Mouse (Mus musculus) inflammation-experienced regulatory T-cells, adult 6 months (primary cell): ENCODE data around the gene Metap1. TPM values are rescaled to one million over a fixed set of nuclear protein-coding genes. Genes with fewer than 3 reads are reported as not detected.
"Not testable (repeated sequence)": the region's sequence is repeated elsewhere in the genome, so short reads cannot be mapped to it uniquely, and the experiment has no call there.

Experiments
- ATAC-seq: one replicate; pipeline ENCODE4 v1.8.0; 2017
- polyA plus RNA-seq, 3 experiments: library from polyadenylated mRNA; unstranded; fragments of 100-300 nt; shearing (Covaris generic); gene quantifications; one replicate each; pipeline ENCODE4 v1.2.1; 2017

Gene Metap1
- polyA plus RNA-seq, 3 experiments from 2014 or later: 30.5 to 37.9 (median 35.2) TPM

DNA sequence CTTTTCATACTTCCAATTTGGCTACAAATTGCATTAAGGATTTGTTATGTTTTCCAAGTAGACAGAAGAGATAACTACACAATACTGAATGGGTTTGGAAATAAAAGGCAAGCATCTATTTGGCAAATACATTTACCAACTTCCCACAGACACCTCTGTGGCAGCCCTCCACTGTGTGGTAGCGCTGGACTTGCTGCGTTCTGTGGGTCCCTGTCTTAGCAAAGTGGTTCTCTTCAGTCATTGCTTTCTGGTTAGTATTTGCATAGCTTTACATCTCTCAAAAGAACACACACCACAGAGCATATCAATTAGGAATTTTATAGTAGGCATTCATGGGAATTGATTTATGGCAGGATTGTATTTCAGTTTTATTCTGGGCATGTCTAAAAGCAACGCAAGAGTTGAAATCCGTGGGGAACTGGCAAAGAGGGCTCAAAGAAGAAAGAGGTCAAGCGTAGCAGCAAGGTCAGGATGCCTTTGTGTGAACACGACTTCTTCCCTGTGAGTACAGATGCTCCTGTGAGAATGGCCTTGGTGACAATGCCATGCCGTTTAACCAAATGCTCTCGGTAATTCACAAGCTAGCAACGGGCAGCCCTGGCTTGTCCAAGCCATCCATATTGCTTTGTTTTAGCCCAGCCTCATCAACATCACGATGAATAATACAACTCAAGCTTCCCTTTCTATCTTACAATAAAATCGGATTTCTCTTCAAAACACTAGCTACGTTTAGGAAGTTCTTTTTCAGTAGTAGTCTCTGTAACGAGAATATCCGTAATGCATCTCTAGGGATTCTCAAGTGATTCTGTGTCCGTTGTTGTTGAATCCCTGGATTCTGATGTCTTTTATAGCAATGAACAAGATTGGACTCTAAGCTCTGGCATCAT lies 10.8 kb upstream of the Metap1 start:
- no peak for ATAC-seq

DNA sequence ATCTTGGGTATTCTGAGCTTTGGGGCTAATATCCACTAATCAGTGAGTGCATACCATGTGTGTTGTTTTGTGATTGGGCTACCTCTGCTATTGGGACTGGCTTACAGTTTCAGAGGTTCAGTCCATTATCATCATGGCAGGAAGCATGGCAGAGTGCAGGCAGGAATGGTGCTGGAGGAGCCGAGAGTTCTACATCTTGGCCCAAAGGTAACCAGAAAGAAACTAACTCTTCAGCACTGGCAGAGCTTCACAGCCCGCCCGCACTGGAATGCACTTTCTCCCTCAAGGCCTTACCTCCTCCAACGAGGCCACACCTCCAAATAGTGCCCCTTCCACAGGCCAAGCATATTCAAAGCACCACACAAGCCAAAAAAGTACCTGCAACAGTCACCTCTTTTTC lies 9.4 kb upstream of the Metap1 start:
- ATAC-seq: no peak

DNA sequence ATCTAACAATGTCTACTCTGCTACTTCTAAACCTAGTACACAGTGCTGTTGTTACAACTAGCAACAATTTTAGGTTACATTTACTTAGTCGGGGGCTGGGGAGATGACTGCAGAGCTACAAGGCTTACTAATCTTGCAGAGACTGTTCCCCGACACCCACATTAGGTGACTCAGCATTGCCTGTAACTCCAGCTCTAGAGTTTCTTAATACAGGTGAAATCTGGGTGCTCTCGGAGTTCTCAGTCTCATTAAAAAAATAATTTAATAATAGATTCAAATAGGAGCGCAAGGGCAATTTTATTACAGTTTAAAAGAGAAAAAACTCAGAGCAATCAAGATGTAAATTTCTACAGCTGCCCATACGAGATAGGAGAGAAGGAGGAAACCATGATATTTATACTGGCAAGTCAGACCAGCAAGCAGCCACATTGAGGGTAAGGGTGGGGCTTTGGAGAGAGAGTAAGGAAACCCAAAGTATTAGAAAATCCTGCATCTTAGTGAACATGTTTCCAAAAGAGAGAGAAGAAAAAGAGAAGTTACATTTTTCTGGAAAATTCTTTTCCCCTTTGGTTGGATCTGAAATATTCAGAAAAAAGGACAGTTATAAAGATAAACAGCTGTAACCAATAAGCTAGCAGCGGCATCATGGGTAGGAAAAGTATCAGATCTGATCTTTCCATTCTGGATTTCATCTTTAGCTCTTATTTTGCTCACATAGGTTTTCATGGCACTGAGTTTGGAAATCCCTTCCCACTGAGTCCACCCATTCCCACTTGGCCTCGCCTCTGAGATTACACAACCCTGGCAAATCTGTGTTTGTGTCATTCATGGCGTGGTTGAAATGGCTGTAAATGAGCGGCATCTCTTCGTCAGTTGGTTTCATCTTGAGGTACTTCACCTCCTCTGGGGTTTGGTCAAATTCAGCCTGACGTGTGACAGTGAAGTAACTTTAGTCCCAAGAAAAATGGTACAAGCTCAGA lies 6.1 kb upstream of the Metap1 start:
- ATAC-seq: no peak

DNA sequence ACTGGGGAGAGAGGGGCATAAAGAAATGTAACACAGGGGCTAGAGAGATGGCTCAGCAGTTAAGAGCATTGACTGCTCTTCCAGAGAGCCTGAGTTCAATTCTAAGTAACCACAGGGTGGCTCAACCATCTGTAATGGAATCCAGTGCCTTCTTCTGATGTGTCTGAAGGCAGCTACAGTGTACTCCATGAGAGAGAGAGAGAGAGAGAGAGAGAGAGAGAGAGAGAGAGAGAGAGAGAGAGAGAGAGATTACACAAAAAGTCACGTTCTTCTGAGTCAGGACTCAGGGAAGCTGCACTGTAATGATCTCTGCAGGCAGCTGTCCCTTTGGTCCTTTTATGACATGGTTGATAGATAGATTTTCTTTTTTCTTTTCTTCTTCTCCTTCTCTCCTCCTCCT lies 5.2 kb upstream of the Metap1 start:
- no peak for ATAC-seq

DNA sequence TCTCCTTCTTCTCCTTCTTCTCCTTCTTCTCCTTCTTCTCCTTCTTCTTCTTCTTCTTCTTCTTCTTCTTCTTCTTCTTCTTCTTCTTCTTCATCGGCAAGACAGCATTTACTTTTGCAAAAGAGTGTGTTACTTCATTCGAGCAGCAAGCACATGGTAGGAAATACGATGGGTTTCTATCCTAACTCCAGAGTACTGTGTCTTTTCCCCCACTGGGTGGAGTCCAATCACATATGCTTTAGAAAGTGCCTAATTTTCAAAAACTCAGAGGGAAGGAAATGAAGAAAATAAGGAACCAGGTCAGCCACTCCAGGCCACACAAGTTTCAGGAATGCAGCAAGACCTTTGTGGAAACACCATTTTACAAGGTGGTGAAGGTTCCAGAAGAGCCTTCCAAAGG lies 4.4 kb upstream of the Metap1 start:
- ATAC-seq: no peak

DNA sequence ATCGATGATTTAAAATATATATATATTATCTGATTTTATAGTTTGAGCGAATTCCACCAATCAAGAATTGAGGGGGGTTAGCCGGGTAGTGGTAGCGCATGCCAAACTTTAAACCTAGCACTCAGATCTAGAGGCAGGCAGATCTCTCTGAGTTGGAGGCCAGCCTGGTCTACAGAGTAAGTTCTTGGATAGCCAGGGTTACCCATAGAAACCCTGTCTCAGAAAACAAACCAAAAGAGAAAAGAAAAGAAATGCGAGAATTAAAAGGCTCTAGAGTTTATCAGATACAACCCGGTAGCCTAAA lies 671 bp upstream of the Metap1 start:
- ATAC-seq: no peak

DNA sequence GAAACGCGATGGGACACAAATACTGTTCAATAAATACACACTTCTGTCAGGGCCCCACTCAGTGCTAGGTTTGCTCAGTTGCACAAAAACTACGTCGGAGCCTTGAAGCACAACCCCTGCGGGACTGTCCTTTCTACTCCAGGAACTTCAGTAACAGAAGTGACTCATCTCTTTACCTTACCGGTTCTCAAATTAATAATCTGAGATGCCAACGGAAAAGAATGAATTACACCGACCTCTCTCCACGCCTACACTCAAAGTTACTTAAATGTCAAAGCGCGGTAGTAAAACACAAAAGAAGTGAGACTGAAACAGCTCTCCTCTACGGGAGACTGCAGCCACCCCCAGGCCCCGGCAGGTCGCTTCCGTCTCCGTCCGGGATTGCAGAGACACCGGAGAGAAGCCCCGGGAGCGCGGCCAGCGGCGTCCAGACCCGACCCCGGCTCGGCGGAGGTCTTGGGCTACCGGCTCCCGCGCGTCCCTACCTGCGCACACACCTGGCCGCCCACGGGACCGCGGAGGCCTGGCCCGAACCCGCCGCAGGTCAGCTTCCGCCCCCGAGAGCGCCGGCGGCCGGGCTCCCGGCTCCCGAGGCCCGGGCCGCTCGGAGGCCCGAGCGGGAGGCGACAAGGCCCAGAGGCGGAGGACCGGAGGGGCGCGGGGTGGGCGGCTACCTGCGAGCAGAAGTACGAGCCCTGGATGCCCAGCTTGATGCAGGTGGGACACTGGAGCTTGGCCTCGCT lies 560 bp downstream of the Metap1 start:
- ATAC-seq: peak; percentile 58

DNA sequence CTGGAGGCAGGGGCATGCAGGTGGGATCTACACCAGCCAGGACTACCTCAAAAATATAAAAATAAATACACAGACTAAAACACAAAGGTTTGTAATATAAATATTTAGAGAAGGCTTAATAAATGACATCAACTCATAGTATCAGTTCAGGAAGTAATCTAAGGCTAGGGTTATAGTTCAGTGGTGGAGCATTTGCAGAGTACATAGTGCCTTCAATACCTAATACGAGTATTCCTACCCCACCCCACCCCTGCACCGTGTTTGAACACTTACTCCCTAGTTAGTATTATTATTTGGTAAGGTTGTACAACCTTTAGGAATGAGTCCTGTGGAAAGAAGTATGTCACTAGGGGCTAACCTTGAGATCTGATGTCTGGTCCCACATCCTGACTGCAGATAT lies 6.1 kb downstream of the Metap1 start:
- no peak for ATAC-seq

DNA sequence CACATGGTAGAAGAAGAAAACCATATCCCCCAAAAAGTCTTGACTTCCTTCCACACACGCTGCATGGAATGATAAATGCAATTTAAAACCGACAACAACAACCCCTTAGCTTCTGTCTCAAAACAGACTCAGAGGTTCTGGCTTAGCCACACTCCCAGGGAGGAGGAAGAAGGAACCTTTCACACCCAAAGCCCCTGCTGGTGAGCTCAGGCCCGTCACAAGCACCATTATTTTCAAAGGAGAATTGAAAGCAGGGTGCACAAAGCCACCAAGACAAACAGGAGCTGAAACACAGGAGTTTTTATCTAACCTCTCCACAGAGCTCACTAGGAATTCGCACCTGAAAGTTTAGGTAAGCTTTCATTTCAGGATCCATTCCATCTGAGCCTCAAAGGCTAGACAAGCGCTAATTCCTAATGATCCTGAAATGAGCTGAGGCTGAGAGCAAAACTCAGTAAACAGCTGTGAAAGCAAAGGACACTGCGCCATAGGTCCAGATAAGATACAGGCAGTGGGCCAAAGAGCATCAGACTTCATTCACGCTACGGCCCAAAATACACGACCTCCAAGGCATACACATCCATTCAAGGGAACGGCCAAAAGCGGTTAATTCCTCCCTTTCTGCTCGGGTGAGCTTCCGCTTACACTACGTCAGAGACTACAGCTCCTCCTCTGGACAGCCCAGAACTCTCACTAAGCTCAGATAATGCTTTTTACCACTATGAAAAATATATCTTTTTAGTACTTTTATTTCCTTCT lies 7.6 kb downstream of the Metap1 start:
- ATAC-seq: no peak

DNA sequence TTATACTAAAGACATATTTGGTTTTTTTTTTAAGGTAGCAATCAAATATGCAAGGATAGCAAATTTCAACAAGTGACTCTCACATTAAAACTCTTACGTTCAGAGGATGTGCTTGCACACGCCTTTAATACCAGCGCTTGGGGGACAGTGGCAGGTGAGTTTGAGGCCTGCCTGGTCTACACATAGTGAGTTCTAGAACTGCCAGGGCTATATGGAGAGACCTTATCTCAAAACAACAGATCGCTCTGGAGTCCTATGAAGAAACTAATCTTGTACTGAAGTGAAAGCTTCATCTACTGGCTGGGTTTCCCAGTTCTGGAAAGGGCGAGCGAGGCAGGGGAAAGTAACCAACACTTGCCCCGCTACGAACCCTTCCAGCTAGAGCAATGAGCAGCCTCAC lies 9.8 kb downstream of the Metap1 start:
- ATAC-seq: no peak

DNA sequence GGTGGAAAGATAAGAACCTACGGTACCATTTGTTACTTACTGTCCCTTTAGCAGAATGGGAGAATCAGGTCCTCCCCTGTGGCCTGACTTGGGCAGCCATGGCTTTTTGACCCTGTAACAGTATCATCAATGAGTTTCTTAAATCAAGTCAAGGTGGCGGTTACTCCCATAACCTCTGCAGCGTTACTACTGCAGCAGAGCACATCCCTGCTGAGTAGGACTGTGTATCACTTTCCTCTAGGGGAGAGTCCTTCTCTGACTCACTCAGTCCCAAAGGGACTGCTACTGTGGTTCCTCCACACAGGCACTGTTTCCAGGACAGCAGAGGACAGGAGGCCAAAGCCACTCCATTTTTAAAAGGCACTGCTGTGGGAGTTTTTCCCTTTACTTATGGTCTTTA lies 18.2 kb downstream of the Metap1 start:
- no peak for ATAC-seq

DNA sequence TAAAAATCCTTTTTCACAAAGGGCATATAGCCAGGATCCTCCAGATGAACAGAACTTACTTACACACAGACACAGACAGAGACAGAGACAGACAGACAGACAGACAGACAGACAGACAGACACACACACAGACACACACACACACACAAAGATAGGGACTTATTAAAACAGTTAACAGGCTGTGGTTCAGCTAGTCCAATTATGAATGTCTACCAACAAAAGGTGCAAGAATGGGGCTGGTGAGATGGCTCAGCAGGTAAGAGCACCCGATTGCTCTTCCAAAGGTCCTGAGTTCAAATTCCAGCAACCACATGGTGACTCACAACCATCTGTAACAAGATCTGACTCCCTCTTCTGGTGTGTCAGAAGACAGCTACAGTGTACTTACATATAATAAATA lies 22.7 kb downstream of the Metap1 start:
- not testable (repeated sequence) for ATAC-seq

DNA sequence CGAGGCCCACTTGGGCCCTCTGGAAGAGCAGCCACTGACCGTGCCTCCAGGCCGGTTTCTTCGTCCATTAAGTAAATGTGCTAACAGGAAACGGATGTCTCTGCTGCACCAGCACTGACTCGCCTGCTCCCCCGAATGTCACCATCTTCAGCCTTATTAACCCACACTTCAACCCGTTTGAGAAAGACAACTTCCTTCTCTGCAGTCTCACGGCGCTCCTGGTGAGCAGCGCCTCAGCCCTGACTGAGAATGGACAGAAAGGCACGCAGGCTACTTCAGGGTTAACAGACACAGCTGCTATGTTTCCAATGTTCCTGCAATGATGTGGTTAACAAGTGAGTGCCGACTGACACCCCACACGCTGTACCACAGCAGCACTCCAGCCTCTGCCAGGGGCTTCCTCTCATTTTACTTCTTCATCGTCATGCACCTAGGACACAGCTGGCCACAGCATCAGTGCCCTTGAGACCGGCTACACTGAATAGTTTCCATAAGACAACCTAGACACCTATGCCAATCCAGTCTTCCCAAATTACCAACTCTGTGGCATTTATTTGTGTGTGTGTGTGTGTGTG lies 24.7 kb downstream of the Metap1 start:
- ATAC-seq: no peak

DNA sequence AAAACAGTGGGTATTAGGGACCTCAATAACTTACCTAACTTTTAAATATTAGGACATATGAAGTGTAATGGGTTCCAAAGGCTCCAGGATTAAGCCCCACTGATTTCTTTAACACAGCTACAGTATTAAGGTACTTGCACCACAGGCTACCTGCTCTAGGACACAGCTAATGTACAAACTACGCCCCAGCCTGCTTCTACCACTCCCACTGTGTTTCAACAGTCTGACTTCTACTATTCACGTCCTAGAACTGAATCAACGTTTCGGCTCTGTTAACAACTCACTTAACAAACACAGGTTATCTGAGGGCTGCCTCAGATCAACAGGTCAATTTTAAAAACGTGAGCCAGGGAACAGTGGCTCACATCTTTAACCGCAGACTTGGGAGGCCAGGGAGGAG lies 25.5 kb downstream of the Metap1 start:
- no peak for ATAC-seq

DNA sequence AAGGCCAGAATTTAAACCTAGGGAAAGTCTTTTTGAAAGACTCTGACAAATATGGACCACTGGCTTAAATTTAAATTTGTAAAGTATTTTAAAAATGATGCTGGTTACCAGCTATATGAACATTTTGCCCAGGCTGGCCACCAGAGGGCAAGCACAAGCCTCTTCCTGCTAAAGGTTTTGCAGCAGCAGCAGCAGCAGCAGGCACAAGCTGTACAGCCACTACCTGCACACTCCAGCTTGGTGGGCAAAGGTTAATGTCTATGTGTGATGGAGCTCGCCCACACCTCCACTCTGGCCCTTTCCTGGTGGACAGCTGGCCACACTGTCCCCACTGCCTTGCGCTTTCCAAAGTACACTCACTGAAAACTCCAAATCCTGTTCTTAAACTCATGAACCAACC lies 26.2 kb downstream of the Metap1 start:
- ATAC-seq: peak; percentile 80

DNA sequence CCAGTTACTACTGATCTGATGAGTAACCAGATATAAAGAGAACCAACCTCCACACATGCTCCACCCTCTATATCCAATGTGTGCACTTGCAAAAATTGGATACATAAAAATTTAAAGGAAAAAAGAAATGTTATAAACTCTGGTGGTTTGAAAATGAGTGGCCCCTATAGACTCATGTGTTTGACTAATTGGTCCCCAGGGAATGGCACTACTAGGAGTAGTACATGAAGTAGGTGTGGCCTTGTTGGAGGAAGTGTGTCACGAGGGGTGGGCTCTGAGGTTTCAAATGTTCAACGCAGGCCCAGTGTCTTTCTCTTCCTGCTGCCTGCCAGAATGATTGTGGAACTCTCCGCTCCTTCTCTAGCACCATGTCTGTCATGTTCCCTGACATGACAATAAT lies 27.5 kb downstream of the Metap1 start:
- no peak for ATAC-seq

DNA sequence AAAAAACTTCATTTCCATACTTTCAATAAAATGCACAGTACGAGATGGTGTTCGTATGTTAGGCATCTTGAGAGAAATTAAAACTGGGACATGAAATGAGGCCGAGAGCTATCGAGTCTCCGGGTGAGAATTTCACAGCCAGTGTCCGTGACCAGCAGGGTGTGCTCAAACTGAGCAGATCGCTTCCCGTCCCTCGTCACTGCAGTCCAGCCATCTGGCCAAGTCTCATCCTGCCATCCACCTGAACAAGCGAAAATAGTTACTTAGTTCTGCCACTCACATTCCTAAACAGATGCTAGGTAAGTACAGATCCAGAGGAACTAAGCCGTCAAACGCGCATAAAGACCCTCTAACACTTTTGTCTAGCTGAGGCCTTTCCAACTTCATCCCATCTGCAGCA lies 29.1 kb downstream of the Metap1 start:
- ATAC-seq: no peak

DNA sequence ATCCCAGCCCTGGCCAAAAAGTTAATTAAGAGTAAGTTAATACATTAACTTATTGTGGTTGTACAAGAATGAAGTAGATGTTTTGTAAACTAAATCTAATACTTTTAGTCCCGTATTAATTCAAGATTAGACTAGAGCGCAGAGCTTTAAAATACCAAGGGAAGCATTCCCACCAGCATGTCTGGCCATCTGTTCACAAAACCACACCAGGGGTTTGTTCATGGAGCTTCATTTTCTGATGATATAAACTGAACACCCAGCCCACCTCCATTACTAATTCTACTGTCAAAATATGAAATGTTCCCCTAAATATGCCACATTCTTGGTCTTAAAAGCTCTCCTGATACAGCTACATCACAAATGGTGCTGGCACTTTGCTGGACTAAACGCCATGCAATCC lies 30.9 kb downstream of the Metap1 start:
- no peak for ATAC-seq

DNA sequence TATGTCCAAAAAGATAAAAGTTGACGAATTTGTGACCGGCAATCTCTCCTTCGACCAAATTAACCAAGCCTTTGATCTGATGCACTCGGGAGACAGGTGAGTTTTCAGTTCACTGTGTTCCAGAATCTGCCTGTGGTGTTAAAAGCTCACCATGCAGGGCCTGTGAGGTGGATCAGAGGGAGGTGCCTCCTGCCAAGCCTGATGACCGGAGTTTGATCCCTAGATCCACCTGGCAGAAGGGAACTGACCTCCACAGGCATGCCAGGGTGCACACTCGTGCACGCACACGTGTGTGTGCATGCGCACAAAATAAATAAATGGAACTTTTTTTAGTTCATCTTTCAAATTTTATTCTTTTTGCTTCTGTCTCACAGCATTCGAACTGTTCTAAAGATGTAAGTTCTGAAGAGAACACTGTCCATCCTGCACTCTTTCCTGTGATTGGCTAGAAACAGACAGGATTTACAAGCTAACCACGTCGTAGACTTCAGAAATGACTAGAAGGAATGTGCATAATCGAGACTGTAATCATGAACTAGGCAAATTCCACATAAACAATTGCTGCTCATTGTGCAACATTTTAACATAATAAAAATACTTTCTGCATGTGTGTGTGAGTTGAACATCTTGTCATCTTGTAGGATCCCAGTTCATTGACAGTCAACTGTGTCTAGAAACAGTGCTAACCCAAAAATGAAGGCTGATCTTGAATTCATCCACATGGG lies 34.4 kb downstream of the Metap1 start:
- no peak for ATAC-seq

DNA sequence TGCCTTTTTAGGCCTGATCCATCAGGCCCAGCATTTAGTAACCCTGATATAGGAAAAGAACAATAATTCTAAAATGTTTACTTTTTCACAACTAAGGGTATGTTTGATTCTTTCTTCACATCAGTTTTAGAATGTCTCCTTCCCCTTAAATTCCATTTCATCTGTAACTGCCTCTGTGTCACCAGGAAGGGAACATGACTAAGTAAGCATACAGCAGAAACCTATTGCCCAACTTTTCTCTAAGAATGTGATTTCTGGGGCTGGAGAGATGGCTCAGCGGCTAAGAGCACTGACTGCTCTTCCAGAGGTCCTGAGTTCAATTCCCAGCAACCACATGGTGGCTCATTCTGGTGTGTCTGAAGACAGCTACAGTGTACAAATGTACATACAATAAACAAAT lies 35.1 kb downstream of the Metap1 start:
- ATAC-seq: no peak

DNA sequence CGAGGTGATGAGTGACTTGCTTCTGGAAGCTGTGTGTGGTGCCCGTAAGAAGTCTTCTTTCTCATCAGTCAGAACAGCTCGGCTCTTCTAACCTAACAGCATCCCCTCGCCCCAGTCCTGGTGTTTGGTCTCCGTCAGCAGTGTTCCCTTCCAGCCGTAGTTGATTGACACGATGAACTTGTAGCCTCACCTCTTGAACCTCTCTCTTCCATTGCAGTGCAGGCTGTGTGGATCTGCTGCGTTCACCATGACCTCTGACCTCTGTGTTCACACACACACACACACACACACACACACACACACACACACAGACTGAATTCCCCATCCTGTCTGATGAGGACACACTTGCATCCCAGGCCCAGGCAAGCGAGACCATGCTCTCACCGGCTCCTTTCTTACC lies 37.1 kb downstream of the Metap1 start:
- no peak for ATAC-seq
